Mouse (Mus musculus): ENCODE measurements around the gene Hexim1. TPM values are rescaled to one million over a fixed set of nuclear protein-coding genes. Genes with fewer than 3 reads are reported as not detected.

Hexim1 gene
- 3.9 and 4.6 TPM in 2 replicates for polyA plus RNA-seq (2014; fragmentation: Nextera tagmentation; extraction: Ambion mirVana)

GRCm38 (mm10) chr11:103116008-103116818 lies at the start of gene Hexim1:
Gene Hexim1, plus strand, starts transcription at chr11:103116231.
- Histone ChIP-seq H3K4me3 (ENCODE audit: low read depth, low read length) (peak within 1 kb of the TSS; percentile 51), H3K9ac (ENCODE audit: low read length) (peak within 1 kb of the TSS; percentile 79), H3K9me3 (ENCODE audit: control insufficient read depth, low read length) (no peaks in the 10 kb centered on the region), H3K27me3 (ENCODE audit: control insufficient read depth, insufficient read depth, low read length) (peaks cover 10% of the 10 kb centered on the region; the same call in 1 of the 2 replicates), H3K36me3 (ENCODE audit: control insufficient read depth, insufficient read depth, low read length) (no peaks in the 10 kb centered on the region), H3K4me1 (replicated peaks; ENCODE audit: control insufficient read depth, insufficient read depth, low read length) (peaks cover 24% of the 10 kb centered on the region), H3K27ac (ENCODE audit: low read depth, low read length) (peak within 1 kb of the TSS; percentile 65), H3K4me2 (ENCODE audit: low read depth, low read length, severe bottlenecking) (peak within 1 kb of the TSS; percentile 95)
- WGBS, result under 1% methylated on average over 53 of the region's 53 CpGs
- DNase-seq (ENCODE audit: low spot score), result peak; percentile 100
- peak; percentile 97 for ATAC-seq (replicated peaks; ENCODE audit: low FRiP score)

GRCm38 (mm10) chr11:103067051-103067361 lies 49.0 kb upstream of the Hexim1 start:
- H3K36me3 ChIP-seq (ENCODE audit: control insufficient read depth, insufficient read depth, low read length), result peaks cover 14% of the 10 kb centered on the region
- 95% methylated on average over 6 of the region's 6 CpGs for WGBS
- no peak overlapping the region for H3K27ac ChIP-seq (ENCODE audit: low read depth, low read length)
- DNase-seq (ENCODE audit: low spot score) (no peak), ATAC-seq (replicated peaks; ENCODE audit: low FRiP score) (no peak)
- no peaks in the 10 kb centered on the region for H3K9me3 ChIP-seq (ENCODE audit: control insufficient read depth, low read length)
- no peak overlapping the region for H3K9ac ChIP-seq (ENCODE audit: low read length)
- H3K4me1 ChIP-seq (replicated peaks; ENCODE audit: control insufficient read depth, insufficient read depth, low read length), result no peaks in the 10 kb centered on the region
- H3K27me3 ChIP-seq (ENCODE audit: control insufficient read depth, insufficient read depth, low read length), result no peaks in the 10 kb centered on the region
- H3K4me2 ChIP-seq (ENCODE audit: low read depth, low read length, severe bottlenecking), result no peak overlapping the region
- H3K4me3 ChIP-seq (ENCODE audit: low read depth, low read length), result no peak overlapping the region

- H3K4me1 ChIP-seq (replicated peaks; ENCODE audit: control insufficient read depth, insufficient read depth, low read length), result no peaks in the 10 kb centered on the region
- WGBS, result 89% methylated on average over 8 of the region's 8 CpGs
- no peak overlapping the region for H3K4me3 ChIP-seq (ENCODE audit: low read depth, low read length)
- peaks cover 14% of the 10 kb centered on the region for H3K36me3 ChIP-seq (ENCODE audit: control insufficient read depth, insufficient read depth, low read length)
- ATAC-seq (replicated peaks; ENCODE audit: low FRiP score) (no peak), DNase-seq (ENCODE audit: low spot score) (no peak)
- no peak overlapping the region for H3K27ac ChIP-seq (ENCODE audit: low read depth, low read length)
- no peaks in the 10 kb centered on the region for H3K9me3 ChIP-seq (ENCODE audit: control insufficient read depth, low read length)
- no peaks in the 10 kb centered on the region for H3K27me3 ChIP-seq (ENCODE audit: control insufficient read depth, insufficient read depth, low read length)
- no peak overlapping the region for H3K9ac ChIP-seq (ENCODE audit: low read length)
- H3K4me2 ChIP-seq (ENCODE audit: low read depth, low read length, severe bottlenecking), result no peak overlapping the region
Measured at GRCm38 (mm10) chr11:103067457-103068001, 48.5 kb upstream of the Hexim1 start.

- ATAC-seq (replicated peaks; ENCODE audit: low FRiP score) (no peak), DNase-seq (ENCODE audit: low spot score) (no peak)
- Histone ChIP-seq H3K9ac (ENCODE audit: low read length) (no peak overlapping the region), H3K27me3 (ENCODE audit: control insufficient read depth, insufficient read depth, low read length) (no peaks in the 10 kb centered on the region), H3K4me1 (replicated peaks; ENCODE audit: control insufficient read depth, insufficient read depth, low read length) (no peaks in the 10 kb centered on the region), H3K4me2 (ENCODE audit: low read depth, low read length, severe bottlenecking) (no peak overlapping the region), H3K4me3 (ENCODE audit: low read depth, low read length) (no peak overlapping the region), H3K9me3 (ENCODE audit: control insufficient read depth, low read length) (no peaks in the 10 kb centered on the region), H3K27ac (ENCODE audit: low read depth, low read length) (no peak overlapping the region), H3K36me3 (ENCODE audit: control insufficient read depth, insufficient read depth, low read length) (peaks cover 14% of the 10 kb centered on the region)
- WGBS, result 94% methylated on average over 4 of the region's 4 CpGs
Measured at GRCm38 (mm10) chr11:103068272-103068671, 47.8 kb upstream of the Hexim1 start.

- Histone ChIP-seq H3K36me3 (ENCODE audit: control insufficient read depth, insufficient read depth, low read length) (peaks cover 14% of the 10 kb centered on the region), H3K27ac (ENCODE audit: low read depth, low read length) (no peak overlapping the region), H3K4me2 (ENCODE audit: low read depth, low read length, severe bottlenecking) (no peak overlapping the region), H3K27me3 (ENCODE audit: control insufficient read depth, insufficient read depth, low read length) (no peaks in the 10 kb centered on the region), H3K4me3 (ENCODE audit: low read depth, low read length) (no peak overlapping the region), H3K9ac (ENCODE audit: low read length) (no peak overlapping the region), H3K9me3 (ENCODE audit: control insufficient read depth, low read length) (no peaks in the 10 kb centered on the region), H3K4me1 (replicated peaks; ENCODE audit: control insufficient read depth, insufficient read depth, low read length) (no peaks in the 10 kb centered on the region)
- DNase-seq (ENCODE audit: low spot score), result no peak
- 90% methylated on average over 11 of the region's 11 CpGs for WGBS
- ATAC-seq (replicated peaks; ENCODE audit: low FRiP score), result no peak
Measured at GRCm38 (mm10) chr11:103068884-103069283, 47.1 kb upstream of the Hexim1 start.

GRCm38 (mm10) chr11:103069731-103070130 lies 46.3 kb upstream of the Hexim1 start:
- Histone ChIP-seq H3K36me3 (ENCODE audit: control insufficient read depth, insufficient read depth, low read length) (peaks cover 10% of the 10 kb centered on the region; the same call in 1 of the 2 replicates), H3K27me3 (ENCODE audit: control insufficient read depth, insufficient read depth, low read length) (no peaks in the 10 kb centered on the region), H3K9ac (ENCODE audit: low read length) (no peak overlapping the region), H3K4me2 (ENCODE audit: low read depth, low read length, severe bottlenecking) (no peak overlapping the region), H3K4me3 (ENCODE audit: low read depth, low read length) (no peak overlapping the region), H3K9me3 (ENCODE audit: control insufficient read depth, low read length) (no peaks in the 10 kb centered on the region), H3K27ac (ENCODE audit: low read depth, low read length) (no peak overlapping the region), H3K4me1 (replicated peaks; ENCODE audit: control insufficient read depth, insufficient read depth, low read length) (no peaks in the 10 kb centered on the region)
- DNase-seq (ENCODE audit: low spot score) (no peak), ATAC-seq (replicated peaks; ENCODE audit: low FRiP score) (no peak)
- WGBS, result 94% methylated on average over 2 of the region's 2 CpGs

- no peaks in the 10 kb centered on the region for H3K27me3 ChIP-seq (ENCODE audit: control insufficient read depth, insufficient read depth, low read length)
- H3K9me3 ChIP-seq (ENCODE audit: control insufficient read depth, low read length), result no peaks in the 10 kb centered on the region
- peaks cover 6% of the 10 kb centered on the region; the same call in 1 of the 2 replicates for H3K36me3 ChIP-seq (ENCODE audit: control insufficient read depth, insufficient read depth, low read length)
Measured at GRCm38 (mm10) chr11:103070322-103070880, 45.6 kb upstream of the Hexim1 start.

GRCm38 (mm10) chr11:103073671-103074070 lies 42.4 kb upstream of the Hexim1 start:
- Histone ChIP-seq H3K9me3 (ENCODE audit: control insufficient read depth, low read length) (no peaks in the 10 kb centered on the region), H3K4me3 (ENCODE audit: low read depth, low read length) (no peak overlapping the region), H3K4me1 (replicated peaks; ENCODE audit: control insufficient read depth, insufficient read depth, low read length) (no peaks in the 10 kb centered on the region), H3K4me2 (ENCODE audit: low read depth, low read length, severe bottlenecking) (no peak overlapping the region), H3K27me3 (ENCODE audit: control insufficient read depth, insufficient read depth, low read length) (peaks cover 3% of the 10 kb centered on the region; the same call in 1 of the 2 replicates), H3K9ac (ENCODE audit: low read length) (no peak overlapping the region), H3K36me3 (ENCODE audit: control insufficient read depth, insufficient read depth, low read length) (no peaks in the 10 kb centered on the region), H3K27ac (ENCODE audit: low read depth, low read length) (no peak overlapping the region)
- DNase-seq (ENCODE audit: low spot score) (no peak), ATAC-seq (replicated peaks; ENCODE audit: low FRiP score) (no peak)
- WGBS, result 89% methylated on average over 7 of the region's 7 CpGs

More at GRCm38 (mm10) chr11:103070322-103070880, 45.6 kb upstream of the Hexim1 start:
- ATAC-seq (replicated peaks; ENCODE audit: low FRiP score) (no peak), DNase-seq (ENCODE audit: low spot score) (no peak)
- Histone ChIP-seq H3K27ac (ENCODE audit: low read depth, low read length) (no peak overlapping the region), H3K9ac (ENCODE audit: low read length) (no peak overlapping the region), H3K4me1 (replicated peaks; ENCODE audit: control insufficient read depth, insufficient read depth, low read length) (no peaks in the 10 kb centered on the region), H3K4me2 (ENCODE audit: low read depth, low read length, severe bottlenecking) (no peak overlapping the region), H3K4me3 (ENCODE audit: low read depth, low read length) (no peak overlapping the region)
- WGBS, result 92% methylated on average over 10 of the region's 10 CpGs

Data from forebrain, embryonic 11.5 days (tissue).